Mouse (Mus musculus) liver, adult 2 months (tissue): Measurements from ENCODE around the gene Myocos. TPM values are rescaled to one million over a fixed set of nuclear protein-coding genes. Genes with fewer than 3 reads are reported as not detected.

Source experiments
- DNase-seq: peaks from one replicate; pipeline ENCODE4 v3.0.0-alpha.2; 2011; ENCODE audit warnings: low read depth, low spot score; ENCODE audit errors: extremely low read depth
- H3K27ac ChIP-seq: fragments of 200-500 bp; replicated peaks from 2 replicates; pipeline ENCODE4 v1.5.1; 2012; ENCODE audit warnings: low read depth, mild to moderate bottlenecking, control low read depth, inconsistent platforms, low read length; ENCODE audit not compliant: insufficient read depth
- H3K27me3 ChIP-seq: fragments of 200-500 bp; 2 replicates; pipeline ENCODE4 v1.6.1; 2012; ENCODE audit warnings: mild to moderate bottlenecking, moderate library complexity, low read length, inconsistent platforms; ENCODE audit not compliant: control insufficient read depth, insufficient read depth
- H3K36me3 ChIP-seq: fragments of 200-500 bp; 2 replicates; pipeline ENCODE4 v1.6.1; 2012; ENCODE audit warnings: low read length, inconsistent platforms; ENCODE audit not compliant: control insufficient read depth, insufficient read depth
- H3K4me1 ChIP-seq: fragments of 200-500 bp; 2 replicates; pipeline ENCODE4 v1.6.1; 2011; ENCODE audit warnings: low read length; ENCODE audit not compliant: control insufficient read depth, insufficient read depth
- H3K4me3 ChIP-seq: fragments of 200-500 bp; 2 replicates; pipeline ENCODE4 v1.5.1; 2011; ENCODE audit warnings: low read depth, mild to moderate bottlenecking, control low read depth, low read length, moderate library complexity; ENCODE audit not compliant: insufficient read depth
- H3K79me2 ChIP-seq: fragments of 200-500 bp; 2 replicates; pipeline ENCODE4 v1.6.1; 2012; ENCODE audit warnings: inconsistent platforms, mild to moderate bottlenecking, low read length, moderate library complexity; ENCODE audit not compliant: control insufficient read depth, insufficient read depth
- H3K9ac ChIP-seq: fragments of 200-500 bp; 2 replicates; pipeline ENCODE4 v1.6.1; 2012; ENCODE audit warnings: low read depth, mild to moderate bottlenecking, control low read depth, inconsistent platforms, low read length
- CTCF ChIP-seq: fragments of 200-500 bp; IDR thresholded peaks from 2 replicates; pipeline ENCODE4 v1.5.1; 2011; ENCODE audit warnings: low read depth, low read length, control low read depth
- POLR2A ChIP-seq: fragments of 200-500 bp; IDR thresholded peaks from 2 replicates; pipeline ENCODE4 v1.6.1; 2011; ENCODE audit warnings: low read length, control low read depth; ENCODE audit not compliant: insufficient read depth; ENCODE audit errors: extremely low read depth
- whole genome bisulfite sequencing: fragments of 180-500 bp; shearing (Covaris S2); methylation state at CpG from one replicate; pipeline ENCODE4 v1.1.7; 2018; 5-methylcytosine and 5-hydroxymethylcytosine counted together
- polyA plus RNA-seq: library from polyadenylated mRNA; depleted of rRNA; stranded (reverse); fragments of >200 nt; gene quantifications from 2 replicates; pipeline ENCODE4 v1.2.3, GENCODE M21; 2012
- total RNA-seq: library from RNA; depleted of rRNA; stranded (reverse); fragments of >200 nt; gene quantifications from 2 replicates; pipeline ENCODE4 v1.2.3, GENCODE M21; 2014

The Myocos gene
- total and polyA plus RNA-seq, 2 experiments: not detected

- no peaks in the 10 kb centered on the region for H3K79me2 ChIP-seq
- DNase-seq: peak; percentile 82
- H3K36me3 ChIP-seq: no peaks in the 10 kb centered on the region
- H3K4me1 ChIP-seq: no peaks in the 10 kb centered on the region
- H3K4me3 ChIP-seq: no peak overlapping the region
- no peak overlapping the region for H3K27ac ChIP-seq
- H3K9ac ChIP-seq: no peak overlapping the region
- WGBS: 29% methylated on average over 11 of the region's 11 CpGs
- TF ChIP-seq POLR2A (no peak), CTCF (no peak)
- no peaks in the 10 kb centered on the region for H3K27me3 ChIP-seq
Observed at GRCm38 (mm10) chr1:162660276-162660860, 2.3 kb upstream of the Myocos start.

- TF ChIP-seq CTCF (no peak), POLR2A (no peak)
- H3K9ac ChIP-seq: no peak overlapping the region
- H3K4me1 ChIP-seq: peaks cover 3% of the 10 kb centered on the region; the same call in 1 of the 2 replicates
- H3K27me3 ChIP-seq: no peaks in the 10 kb centered on the region
- H3K79me2 ChIP-seq: no peaks in the 10 kb centered on the region
- no peak overlapping the region for H3K27ac ChIP-seq
- 84% methylated on average over 14 of the region's 14 CpGs for WGBS
- H3K4me3 ChIP-seq: no peak overlapping the region
- no peak for DNase-seq
- no peaks in the 10 kb centered on the region for H3K36me3 ChIP-seq
Observed at GRCm38 (mm10) chr1:162648416-162648815, 9.6 kb downstream of the Myocos start.

DNA sequence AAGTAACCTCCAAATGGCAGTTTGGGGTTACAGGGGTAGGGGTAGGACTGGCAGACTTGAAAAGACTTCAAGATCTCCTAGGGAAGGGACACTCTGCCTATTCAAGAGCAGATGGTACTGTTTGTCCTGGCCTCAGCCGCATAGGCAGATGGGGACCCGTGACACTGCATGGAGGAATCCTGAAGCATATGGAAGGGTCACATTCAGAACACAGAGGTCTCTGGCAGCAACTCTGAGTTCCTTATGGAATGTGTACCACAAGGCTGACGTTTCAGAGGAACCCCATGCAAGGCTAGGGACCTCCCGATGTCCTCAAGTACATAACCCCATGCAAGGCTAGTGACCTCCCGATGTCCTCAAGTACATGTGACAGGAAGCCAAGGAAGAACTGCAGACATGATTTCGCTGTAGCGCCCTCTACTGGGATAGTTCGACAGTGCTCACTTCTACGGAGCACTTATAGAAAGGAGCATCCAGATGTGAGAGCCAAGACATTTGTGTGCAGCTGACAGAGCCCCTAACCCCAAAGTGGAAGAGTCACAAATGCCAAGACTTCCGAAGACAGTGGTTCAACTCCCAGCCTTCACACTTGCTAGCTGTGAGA lies 11.8 kb downstream of the Myocos start:
- H3K27me3 ChIP-seq: no peaks in the 10 kb centered on the region
- H3K79me2 ChIP-seq: no peaks in the 10 kb centered on the region
- no peak overlapping the region for H3K9ac ChIP-seq
- TF ChIP-seq CTCF: no peak
- no peak for TF ChIP-seq POLR2A
- DNase-seq: peak; percentile 33
- H3K4me1 ChIP-seq: peaks cover 3% of the 10 kb centered on the region; the same call in 1 of the 2 replicates
- no peaks in the 10 kb centered on the region for H3K36me3 ChIP-seq
- no peak overlapping the region for H3K4me3 ChIP-seq
- H3K27ac ChIP-seq: no peak overlapping the region
- WGBS: 73% methylated on average over 10 of the region's 10 CpGs

DNA sequence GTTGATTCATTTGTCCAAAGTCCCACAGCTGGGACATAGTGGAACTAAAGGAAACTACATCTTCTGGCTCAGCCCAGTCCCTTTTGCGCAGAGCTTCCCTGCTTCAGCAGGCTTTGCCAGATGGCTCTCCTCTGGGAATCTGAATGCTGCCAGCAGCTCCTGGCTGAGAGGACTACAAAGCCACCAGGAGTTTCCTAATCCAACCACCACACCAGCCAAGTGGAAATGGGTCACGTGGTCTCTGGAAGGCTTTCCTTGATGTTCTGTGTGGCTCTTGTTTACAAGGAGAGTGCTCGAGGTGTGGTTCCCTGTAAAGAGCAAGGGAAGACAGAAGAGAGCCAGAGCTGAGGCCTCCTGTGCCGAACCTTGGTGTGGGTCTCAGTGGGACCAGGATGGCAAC lies 14.3 kb downstream of the Myocos start:
- no peaks in the 10 kb centered on the region for H3K36me3 ChIP-seq
- H3K27me3 ChIP-seq: no peaks in the 10 kb centered on the region
- H3K4me1 ChIP-seq: peaks cover 3% of the 10 kb centered on the region; the same call in 1 of the 2 replicates
- no peak overlapping the region for H3K9ac ChIP-seq
- H3K4me3 ChIP-seq: no peak overlapping the region
- no peaks in the 10 kb centered on the region for H3K79me2 ChIP-seq
- TF ChIP-seq CTCF (no peak), POLR2A (no peak)
- DNase-seq: peak; percentile 99
- WGBS: 14% methylated on average over 4 of the region's 4 CpGs
- H3K27ac ChIP-seq: no peak overlapping the region

DNA sequence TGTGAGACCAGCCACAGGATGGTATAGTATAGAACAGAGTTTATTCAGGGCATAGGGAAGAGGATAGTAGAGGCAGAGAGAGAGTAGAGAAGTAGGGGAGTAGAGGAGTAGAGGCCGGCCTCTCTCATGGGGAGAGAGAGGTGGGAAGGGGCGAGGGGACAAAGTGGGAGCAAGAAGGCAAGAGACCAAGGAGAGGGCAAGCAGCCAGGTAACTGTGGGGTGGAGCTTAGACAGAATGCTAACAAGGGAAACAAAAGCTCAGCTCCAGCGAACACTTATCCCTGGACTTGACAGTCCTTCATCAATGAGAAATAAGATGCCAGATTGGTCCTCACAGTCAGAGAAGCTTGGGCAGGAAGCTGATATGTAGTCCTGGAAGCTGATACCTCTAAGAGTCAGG lies 15.4 kb downstream of the Myocos start:
- TF ChIP-seq POLR2A: no peak

DNA sequence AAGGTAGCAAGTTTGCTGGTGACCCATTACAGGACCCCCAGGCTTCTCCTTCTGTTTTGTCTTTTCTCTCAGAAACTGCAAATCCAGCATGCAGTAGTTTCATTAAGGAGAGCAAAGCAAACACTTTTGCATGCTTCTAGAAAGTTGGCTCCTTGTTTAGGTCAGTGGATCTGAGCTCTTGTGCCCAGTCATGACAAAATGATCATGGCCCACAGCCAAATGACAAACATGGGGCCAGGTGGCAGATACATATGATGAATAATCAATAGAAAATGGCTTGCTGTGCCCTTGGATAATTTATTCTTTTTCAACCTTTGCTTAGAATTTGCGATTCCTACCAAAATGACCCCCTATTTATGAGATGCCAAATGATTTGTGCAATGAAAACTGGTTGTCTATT lies 18.2 kb downstream of the Myocos start:
- DNase-seq: peak; percentile 81
- no peak overlapping the region for H3K4me3 ChIP-seq
- H3K9ac ChIP-seq: no peak overlapping the region
- TF ChIP-seq POLR2A (no peak), CTCF (no peak)
- H3K27me3 ChIP-seq: no peaks in the 10 kb centered on the region
- H3K27ac ChIP-seq: no peak overlapping the region
- H3K79me2 ChIP-seq: no peaks in the 10 kb centered on the region
- no peaks in the 10 kb centered on the region for H3K36me3 ChIP-seq
- 40% methylated on average over 1 of the region's 1 CpGs for WGBS
- H3K4me1 ChIP-seq: peaks cover 3% of the 10 kb centered on the region; the same call in 1 of the 2 replicates

More for the DNA sequence above, 15.4 kb downstream of the Myocos start:
- Histone ChIP-seq H3K9ac (no peak overlapping the region), H3K27ac (no peak overlapping the region), H3K4me1 (peaks cover 3% of the 10 kb centered on the region; the same call in 1 of the 2 replicates), H3K36me3 (no peaks in the 10 kb centered on the region), H3K79me2 (no peaks in the 10 kb centered on the region), H3K27me3 (no peaks in the 10 kb centered on the region), H3K4me3 (no peak overlapping the region)
- 80% methylated on average over 3 of the region's 3 CpGs for WGBS
- no peak for DNase-seq
